Mouse (Mus musculus): ENCODE data around the gene Parp11. TPM values are rescaled to one million over a fixed set of nuclear protein-coding genes. Genes with fewer than 3 reads are reported as not detected.
"Not testable (repeated sequence)": the region's sequence is repeated elsewhere in the genome, so short reads cannot be mapped to it uniquely, and the experiment has no call there.

The Parp11 gene
- total RNA-seq, 2 experiments from 2014 or later: 3.8 to 5.7 TPM

DNA sequence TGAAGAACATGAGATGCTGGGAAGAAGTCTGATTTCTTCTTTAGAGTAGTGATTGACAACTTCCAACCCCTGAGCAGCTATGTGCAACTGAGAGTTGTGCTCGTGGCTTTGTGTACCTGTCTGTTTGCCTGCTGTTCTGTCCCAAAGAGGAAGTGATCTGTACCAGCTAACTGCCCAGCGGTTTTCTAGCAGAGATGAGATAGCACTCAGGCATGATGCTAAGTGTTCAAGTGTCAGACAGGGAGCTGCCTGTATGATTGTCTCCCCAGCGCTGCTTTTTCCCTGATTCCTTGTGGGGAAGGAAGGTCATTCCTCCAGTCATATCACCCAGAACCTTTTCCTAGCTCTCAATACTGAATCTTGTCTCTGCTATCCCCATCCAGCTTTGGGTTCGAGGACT is 45.9 kb downstream of the Parp11 start:
- no peak for DNase-seq
- intact Hi-C loops (cut with DNase I; ENCODE audit: low total_unique reads): no loop called here

DNA sequence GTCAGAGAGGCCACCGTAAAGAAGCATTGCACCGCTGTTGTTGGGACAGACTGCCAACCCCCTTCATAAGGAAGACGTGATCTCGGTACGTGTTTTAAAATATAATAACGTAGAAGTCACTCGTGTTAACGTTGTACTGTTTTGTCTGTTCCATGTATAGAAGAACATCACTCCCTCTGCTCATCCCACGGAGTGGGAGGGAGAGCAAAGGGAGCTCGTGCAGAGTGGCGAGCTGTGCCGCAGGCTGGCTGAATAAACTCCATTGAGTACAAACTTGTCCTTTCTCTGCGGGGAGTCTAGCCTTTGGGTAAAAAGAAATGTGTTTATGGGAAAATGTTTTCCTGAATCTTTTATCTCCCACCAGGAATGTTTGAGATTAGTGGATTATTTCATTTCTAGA is 47.1 kb downstream of the Parp11 start:
- intact Hi-C loops (cut with DNase I; ENCODE audit: low total_unique reads): no loop called here

DNA sequence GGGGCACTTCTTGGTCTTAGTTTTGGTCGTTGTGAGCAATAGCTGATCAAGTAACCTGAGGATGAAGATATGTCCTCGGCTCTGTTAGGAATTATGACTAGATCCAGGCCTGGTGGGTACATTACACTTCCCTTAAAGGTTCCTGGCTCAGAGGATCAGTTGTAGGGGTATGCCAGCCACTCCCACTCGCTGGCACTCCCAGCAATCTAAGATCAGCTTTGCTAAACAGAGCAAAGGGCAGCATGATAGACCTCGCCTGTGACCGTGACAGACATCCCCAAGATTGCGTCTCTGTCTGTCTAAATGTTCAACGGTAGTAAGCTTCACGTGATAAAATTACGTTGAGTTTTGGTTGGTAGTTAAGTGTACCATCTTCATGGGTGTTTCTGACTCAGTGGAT is 47.7 kb downstream of the Parp11 start:
- no peak for DNase-seq
- intact Hi-C loops (cut with DNase I; ENCODE audit: low total_unique reads): no loop called here

More for the DNA sequence above, 47.1 kb downstream of the Parp11 start:
- no peak for DNase-seq

DNA sequence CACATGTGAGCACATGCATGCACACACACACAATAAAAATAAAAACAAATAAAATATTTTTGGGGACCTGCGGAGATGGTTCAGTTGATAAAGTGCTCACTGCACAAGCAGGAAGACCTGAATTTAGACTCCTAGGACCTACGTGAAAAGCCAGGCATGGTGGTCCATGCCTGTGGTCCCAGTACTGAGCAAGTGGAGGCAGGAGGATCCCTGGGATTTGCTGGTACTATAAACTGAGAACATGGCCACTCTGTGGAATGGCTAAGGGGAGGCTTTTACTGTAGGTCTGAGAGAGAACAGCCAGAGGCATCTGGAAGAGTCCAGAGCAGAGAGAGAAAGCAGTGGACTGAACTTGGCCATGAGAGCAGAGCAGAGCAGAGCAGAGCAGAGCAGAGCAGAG is 48.6 kb downstream of the Parp11 start:
- intact Hi-C loops (cut with DNase I; ENCODE audit: low total_unique reads): no loop called here
- no peak for DNase-seq

DNA sequence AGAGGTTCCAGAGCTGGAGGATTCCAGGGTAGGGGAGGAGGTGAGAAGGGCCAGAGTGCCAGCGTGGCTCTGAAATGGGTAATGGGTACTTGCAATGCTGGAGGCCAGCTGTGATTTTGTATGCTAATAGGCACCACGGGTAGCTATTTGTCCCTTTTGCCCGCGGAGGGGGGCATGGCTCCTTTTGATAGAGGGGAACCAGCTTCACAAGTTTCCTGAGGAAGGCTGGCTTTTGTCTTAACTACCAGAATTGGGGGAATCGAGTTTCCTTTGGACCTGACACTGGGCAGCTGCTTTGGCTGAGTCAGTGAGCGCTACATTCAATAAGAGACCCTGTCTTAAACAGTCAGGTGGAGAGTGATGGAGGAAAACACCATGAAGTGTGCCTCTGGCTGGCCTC is 49.2 kb downstream of the Parp11 start:
- no peak for DNase-seq
- intact Hi-C loops (cut with DNase I; ENCODE audit: low total_unique reads): no loop called here

DNA sequence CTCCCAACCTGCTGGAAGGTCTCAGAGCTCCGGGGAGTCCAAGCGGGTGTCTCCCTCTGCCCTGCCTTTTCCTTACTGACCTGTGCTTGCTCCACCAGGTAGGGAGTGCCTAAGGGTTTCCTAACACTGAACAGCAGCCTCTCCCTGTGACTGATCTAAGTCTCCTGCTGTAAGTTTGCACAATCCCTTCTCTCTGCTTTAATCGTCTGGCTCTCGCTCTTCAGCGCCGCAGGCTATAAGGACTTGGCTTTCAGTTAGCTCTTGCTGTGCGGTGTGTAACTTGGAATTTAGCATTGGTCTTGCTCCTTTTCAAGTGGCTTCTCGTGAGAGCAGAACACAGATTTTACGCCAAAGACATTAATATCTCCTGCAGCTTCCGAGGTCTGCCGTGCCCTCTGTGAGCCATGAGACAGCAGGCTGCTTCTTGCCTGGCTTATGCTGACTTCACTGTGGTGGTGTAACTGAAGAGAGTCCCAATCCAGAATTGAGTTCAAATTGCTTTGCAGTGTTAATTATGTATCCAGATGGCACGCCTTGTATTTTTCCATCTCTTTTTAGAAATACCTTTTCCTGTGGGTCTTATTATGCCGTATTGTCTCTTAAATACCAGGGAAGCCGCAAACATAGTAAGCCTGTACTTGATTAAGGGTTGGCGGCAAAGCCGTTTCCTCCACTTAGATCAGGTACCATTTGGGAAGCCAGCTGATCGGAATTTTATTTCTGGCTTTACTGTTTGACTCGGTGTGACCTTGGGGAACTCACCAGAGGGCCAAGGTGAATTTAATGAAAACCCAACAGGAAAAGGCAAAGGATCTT is 50.4 kb downstream of the Parp11 start:
- intact Hi-C loops (cut with DNase I; ENCODE audit: low total_unique reads): no loop called here
- no peak for DNase-seq

DNA sequence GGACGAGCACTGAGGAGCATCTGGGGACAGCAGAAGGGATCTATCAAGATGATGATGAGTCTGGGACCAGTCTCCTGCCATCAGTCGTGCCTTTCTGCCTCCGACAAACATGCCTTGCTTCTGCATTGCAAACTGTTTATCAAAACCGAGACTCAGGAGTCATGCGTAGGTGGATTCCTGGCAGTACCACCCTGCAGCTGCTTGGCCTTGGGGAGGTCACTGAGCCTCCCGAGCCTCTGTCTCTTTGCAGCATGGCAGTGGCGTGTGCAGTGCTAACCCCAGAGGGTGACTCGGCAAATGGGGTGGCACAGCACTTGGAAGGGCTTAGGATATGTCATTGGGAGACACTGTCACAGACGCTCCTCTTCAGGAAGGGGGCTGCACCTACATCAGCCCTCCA is 53.5 kb downstream of the Parp11 start:
- intact Hi-C loops (cut with DNase I; ENCODE audit: low total_unique reads): no loop called here
- peak; percentile 10 for DNase-seq

DNA sequence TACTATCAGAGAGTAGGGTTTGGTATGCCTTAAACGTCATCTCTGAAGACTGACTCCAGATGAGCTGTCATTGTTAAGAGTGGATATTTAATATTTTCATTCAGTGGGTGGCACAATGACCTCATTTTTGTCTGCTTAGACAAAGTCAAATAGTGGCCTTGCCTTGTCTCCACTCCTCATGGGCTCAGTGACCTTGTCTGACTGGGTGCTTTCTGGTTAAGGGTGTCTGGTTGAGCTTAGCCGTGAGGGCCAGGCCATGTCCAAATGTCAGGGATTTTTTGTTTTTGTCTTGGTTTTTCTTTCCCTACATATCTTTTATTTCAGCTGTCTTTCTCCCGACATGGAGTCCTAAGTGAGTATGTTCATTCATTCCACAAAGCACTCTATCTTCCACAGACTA is 54.2 kb downstream of the Parp11 start:
- DNase-seq: no peak
- intact Hi-C loops (cut with DNase I; ENCODE audit: low total_unique reads): no loop called here

DNA sequence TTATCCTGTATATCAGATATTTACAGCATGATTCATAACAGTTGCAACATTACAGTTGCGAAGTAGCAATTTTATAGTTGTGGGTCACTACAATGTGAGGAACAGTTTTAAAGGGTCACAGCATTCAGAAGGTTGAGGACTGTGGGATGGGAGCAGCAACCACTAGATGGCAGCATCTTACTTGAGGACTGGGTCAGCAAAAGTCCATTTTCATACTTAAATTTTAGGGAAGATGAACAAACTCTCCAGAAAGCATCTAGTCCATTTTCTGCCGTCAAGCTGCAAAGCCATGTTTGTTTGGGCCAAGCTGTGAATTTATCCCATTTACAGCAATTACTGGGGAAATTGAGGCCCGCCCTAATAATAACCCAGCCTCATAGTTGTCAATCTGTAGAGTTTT is 55.9 kb downstream of the Parp11 start:
- DNase-seq: peak; percentile 27
- intact Hi-C loops (cut with DNase I; ENCODE audit: low total_unique reads): no loop called here

DNA sequence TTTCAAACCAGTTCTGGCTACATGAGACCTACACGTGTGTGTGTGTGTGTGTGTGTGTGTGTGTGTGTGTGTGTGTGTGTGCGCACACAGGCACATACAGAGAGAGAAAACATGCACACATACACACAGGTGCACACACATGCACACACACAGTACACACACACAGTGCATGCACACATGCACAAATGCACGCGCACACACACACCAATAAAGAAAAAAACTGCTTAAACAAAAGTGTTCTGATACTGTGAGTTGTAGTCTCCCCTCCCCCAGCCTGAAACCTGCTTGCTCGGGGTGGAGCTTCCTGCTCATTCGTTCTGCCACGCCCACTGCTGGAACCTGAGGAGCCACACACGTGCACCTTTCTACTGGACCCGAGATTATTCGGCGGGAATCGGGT is 67.1 kb downstream of the Parp11 start:
- DNase-seq; intact Hi-C loops (cut with DNase I; ENCODE audit: low total_unique reads): not testable (repeated sequence)

DNA sequence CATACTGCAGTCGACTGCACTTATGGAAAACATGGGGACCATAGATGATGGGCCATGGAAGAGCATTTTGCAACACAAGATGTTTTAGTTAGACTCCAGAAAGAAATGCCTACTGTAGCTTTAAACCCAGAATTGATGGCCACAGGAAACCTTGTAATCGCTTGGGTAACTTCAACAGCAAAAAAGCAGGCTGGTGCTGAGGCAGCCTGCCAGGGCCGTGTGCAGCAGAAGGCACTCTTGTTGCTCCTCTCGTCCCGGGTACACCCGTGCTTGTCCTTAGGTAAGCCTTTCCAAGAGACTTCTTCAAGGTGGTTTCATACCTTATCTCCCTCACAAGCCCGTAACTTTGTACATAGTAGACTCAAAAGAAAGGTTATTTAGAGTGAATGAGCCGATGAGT is 74.5 kb downstream of the Parp11 start:
- intact Hi-C loops (cut with DNase I; ENCODE audit: low total_unique reads): no loop called here

DNA sequence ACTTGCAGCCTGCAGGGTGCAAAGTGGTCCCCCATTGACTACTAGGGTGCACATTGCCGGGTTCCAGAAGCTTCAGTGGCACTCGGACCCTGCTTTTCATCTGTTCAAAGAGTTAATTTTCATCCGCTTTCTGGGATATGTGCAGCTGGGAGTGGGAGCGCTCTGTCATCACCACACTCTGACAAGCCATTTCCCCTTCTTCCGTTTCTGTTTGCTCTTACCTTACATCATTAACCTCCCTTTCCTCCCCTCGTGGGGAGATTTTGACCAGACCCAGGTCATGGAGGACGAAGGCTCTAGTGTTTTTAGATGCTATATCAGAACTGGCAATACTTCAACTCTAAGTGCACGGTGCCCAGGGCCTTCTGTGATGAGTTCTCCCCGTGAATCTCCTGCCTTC is 75.7 kb downstream of the Parp11 start:
- intact Hi-C loops (cut with DNase I; ENCODE audit: low total_unique reads): no loop called here
- DNase-seq: no peak

More for the DNA sequence above, 74.5 kb downstream of the Parp11 start:
- DNase-seq: no peak

DNA sequence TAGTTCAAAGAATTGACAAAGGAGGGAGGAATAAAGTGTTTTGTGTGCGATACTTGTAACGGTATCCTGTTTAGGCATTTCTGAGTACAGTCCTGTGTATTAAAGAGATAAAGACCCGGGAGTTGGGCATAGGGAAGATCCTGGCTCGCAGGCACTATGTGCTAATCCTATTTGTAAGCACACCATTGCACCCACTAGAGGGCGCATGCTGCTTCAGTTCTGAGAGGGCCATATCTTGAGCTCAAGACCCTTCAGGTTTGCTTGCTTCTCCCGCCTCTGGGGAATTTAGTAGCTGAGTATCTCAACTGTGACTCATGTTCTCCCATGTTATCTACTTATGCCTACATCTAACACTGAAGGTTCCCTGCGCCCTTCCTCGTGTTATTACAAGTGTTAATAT is 77.8 kb downstream of the Parp11 start:
- intact Hi-C loops (cut with DNase I; ENCODE audit: low total_unique reads): no loop called here
- DNase-seq: peak; percentile 50

DNA sequence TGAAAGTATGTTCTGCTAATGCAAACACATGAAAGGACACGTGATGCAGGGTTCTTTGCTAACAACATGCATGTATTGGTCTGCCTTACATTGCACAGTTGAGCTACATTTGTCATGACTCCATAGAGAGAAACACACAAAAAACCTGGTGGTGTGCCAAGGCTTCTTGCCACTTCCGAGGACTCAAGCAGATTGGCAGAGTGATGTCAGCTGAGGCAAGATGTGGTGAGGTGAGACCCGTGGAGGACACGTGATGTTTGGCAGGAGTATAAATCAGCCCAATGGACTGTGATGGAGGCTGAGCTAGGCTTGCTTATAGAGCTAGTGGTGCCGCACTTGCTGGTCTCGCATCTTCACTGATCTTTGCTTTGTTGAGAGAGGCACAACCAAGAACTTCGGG is 82.0 kb downstream of the Parp11 start:
- DNase-seq: no peak
- intact Hi-C loops (cut with DNase I; ENCODE audit: low total_unique reads): no loop called here

DNA sequence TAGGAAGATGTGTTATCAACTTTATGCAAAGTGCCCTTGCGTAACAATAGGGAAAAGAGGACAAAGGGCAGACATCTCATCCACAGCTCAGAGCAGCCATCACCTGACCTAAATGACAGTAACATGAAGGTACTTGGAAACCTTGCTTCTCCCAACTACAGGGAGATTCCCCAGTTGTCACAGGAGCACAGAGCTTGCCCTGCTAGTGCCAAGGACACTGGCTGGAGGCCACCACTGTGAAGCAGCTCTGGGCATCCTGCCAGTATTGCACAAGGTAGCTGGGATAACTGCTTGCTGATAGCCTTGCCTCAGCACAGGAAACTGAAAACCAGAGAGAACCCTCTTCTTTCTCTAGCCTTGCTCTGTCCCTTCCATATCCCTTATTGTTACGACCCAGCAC is 82.8 kb downstream of the Parp11 start:
- intact Hi-C loops (cut with DNase I; ENCODE audit: low total_unique reads): no loop called here
- DNase-seq: peak; percentile 71

DNA sequence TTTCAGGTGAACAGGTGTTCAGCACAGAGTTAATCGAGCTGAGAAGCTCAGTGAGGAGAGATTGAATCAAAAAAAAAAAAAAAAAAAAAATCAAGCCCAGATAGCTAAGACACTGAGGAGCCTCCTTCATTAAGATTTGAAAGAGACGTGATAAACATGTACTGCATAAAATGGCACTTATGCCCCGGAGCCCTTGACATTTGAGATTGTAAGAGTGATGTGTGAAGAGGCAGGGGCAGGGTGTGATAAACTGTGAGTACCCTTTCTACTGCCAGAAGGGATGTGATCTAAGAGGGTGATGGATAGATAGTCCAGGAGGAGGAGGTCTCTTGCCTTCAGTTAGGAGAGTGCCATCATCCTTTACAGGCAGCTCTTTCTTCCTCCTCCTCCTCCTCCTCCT is 83.6 kb downstream of the Parp11 start:
- DNase-seq: no peak
- intact Hi-C loops (cut with DNase I; ENCODE audit: low total_unique reads): no loop called here

DNA sequence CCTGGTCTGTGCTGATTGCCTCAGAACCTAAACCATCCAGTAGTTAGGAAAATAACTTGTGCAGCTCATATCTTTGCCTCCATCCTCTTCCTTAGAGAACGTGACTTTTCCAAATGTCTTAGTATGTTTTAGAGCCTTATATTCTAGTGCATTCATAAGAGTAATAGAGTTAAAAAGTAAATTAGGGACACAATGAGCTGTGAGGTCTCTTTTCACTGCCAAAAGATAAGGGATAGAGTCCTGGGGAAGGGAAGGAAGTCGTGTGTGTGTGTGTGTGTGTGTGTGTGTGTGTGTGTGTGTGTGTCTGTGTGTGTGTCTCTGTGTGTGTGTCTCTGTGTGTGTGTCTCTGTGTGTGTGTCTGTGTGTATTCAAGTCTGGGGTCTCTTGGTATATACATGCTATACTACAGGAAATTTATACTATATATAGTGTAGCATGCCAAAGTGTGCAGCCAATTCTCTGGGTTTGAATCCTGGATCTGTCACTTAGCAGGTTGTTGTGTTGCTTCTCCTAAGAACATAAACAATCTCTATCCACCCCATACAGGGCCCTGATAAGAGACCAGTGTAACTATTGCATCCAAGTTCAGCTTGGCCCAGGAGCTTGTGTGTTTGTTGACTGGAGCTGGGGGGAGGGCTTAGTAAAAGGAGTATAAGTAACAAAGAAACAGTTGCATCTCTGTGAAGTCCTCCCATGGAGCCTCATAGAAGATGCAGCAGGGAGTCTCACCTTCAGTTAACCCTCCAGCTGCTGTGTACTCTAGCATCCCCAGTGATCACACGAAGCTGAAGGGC is 85.0 kb downstream of the Parp11 start:
- intact Hi-C loops (cut with DNase I; ENCODE audit: low total_unique reads): no loop called here
- no peak for DNase-seq

DNA sequence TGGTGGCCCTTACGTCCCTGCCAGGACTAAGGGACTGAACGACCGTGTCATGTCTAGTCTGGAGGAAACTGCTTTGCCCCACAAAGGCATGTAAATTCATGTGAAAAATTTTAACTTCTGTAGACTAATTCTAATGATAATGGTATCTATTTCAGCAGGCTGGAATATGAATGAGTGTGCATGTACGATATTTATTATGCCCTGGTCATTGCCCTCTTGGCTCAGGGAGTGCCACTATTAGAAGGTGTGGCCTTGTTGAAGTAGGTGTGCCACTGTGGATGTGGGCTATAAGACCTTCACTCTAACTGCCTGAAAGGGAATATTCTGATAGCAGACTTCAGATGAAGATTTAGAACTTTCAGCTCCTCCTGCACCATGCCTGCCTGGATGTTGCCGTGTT is 85.7 kb downstream of the Parp11 start:
- intact Hi-C loops (cut with DNase I; ENCODE audit: low total_unique reads): no loop called here
- no peak for DNase-seq

DNA sequence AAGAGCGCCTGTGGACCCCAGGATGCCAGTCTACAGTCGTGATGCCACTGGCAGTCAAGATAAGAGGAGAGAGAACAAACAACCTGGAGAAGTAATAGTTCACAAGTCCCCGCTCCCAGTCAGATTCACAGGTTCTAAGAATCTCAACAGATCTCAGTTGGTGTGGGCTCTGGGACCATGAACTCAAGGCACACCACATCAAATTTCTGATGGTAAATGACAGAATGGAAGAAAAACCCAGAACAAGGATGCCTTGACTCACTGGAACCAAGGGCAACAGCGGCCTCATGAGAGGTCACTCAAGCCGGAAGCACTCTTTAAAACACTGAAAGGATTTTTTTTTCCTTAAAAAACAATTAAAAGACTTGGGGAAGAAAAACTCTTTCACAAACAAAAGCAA is 87.1 kb downstream of the Parp11 start:
- intact Hi-C loops (cut with DNase I; ENCODE audit: low total_unique reads): no loop called here
- no peak for DNase-seq

DNA sequence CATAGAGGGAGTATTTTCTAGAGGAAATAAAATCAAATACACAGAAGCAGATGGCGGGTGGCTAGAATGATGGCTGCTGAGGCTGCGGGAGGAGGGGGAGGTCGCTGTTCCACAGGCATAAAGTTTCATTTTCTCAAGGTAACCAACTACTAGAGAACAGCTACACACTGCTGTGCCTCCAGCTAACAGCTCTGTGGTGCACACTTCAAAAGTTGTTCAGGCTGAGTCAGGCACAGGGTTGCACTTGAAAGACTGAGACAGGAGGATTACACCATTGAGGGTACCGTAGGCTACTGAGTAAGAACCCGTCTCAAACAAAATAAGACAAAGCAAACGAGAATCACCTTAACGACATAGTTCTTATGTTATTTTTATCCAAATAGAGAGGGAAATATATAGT is 90.4 kb downstream of the Parp11 start:
- no peak for DNase-seq
- intact Hi-C loops (cut with DNase I; ENCODE audit: low total_unique reads): no loop called here

DNA sequence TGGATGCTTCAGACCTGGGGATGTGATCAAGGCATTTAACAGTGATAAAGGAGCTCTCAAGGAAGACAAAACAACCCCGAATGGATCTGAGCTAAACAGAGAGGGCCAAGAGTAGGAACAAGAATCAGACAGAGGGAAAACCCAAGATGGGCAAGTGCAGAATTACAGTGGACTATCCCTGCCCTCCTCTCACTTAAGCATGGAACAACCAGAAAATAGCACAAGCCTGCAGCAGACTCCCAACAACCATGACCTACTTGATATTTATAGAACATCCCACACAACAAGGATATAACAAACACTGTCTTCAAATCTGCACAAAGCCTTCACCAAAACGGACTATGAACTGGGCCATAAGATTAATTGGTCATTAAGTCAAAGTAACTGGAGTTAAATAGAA is 91.5 kb downstream of the Parp11 start:
- intact Hi-C loops (cut with DNase I; ENCODE audit: low total_unique reads): no loop called here
- no peak for DNase-seq

Measured in gastrocnemius, postnatal 14 days (tissue).